Mouse (Mus musculus) hindbrain, embryonic 14.5 days (tissue): ENCODE results near the gene Mcm5. TPM values are rescaled to one million over a fixed set of nuclear protein-coding genes. Genes with fewer than 3 reads are reported as not detected.
A peak's percentile ranks its signal among the peaks of the same experiment; 100 is the strongest.

Experiments used
- ATAC-seq: fragments of 200-750 bp; cut with Nextera tagmentation; 2 replicates; pipeline ENCODE4 v1.8.0; 2017; ENCODE audit warnings: moderate number of reproducible peaks, mild to moderate bottlenecking, moderate TSS enrichment, moderate library complexity; ENCODE audit not compliant: low FRiP score
- DNase-seq: peaks from one replicate; pipeline ENCODE4 v3.0.0-alpha.2; 2015; ENCODE audit warnings: low spot score
- H3K27ac ChIP-seq: fragments of 300-500 bp; sonication (generic); 2 replicates; pipeline ENCODE4 v1.5.1; 2014; ENCODE audit warnings: mild to moderate bottlenecking, moderate library complexity
- H3K27me3 ChIP-seq: fragments of 300-500 bp; sonication (generic); 2 replicates; pipeline ENCODE4 v1.6.1; 2014; ENCODE audit warnings: mild to moderate bottlenecking, low read length, mixed read lengths; ENCODE audit not compliant: control insufficient read depth, insufficient read depth
- H3K36me3 ChIP-seq: fragments of 300-500 bp; sonication (generic); replicated peaks from 2 replicates; pipeline ENCODE4 v1.6.1; 2014; ENCODE audit not compliant: control insufficient read depth, insufficient read depth
- H3K4me1 ChIP-seq: fragments of 300-500 bp; sonication (generic); replicated peaks from 2 replicates; pipeline ENCODE4 v1.6.1; 2014; ENCODE audit warnings: antibody characterized with exemption, low read length, mixed read lengths; ENCODE audit not compliant: control insufficient read depth, insufficient read depth
- H3K4me2 ChIP-seq: fragments of 300-500 bp; sonication (generic); replicated peaks from 2 replicates; pipeline ENCODE4 v1.6.1; 2014; ENCODE audit warnings: mild to moderate bottlenecking, moderate library complexity
- H3K4me3 ChIP-seq: fragments of 300-500 bp; sonication (generic); replicated peaks from 2 replicates; pipeline ENCODE4 v1.5.1; 2014; ENCODE audit warnings: mild to moderate bottlenecking, low read length
- H3K9ac ChIP-seq: fragments of 300-500 bp; sonication (generic); 2 replicates; pipeline ENCODE4 v1.6.1; 2014
- H3K9me3 ChIP-seq: fragments of 300-500 bp; sonication (generic); 2 replicates; pipeline ENCODE4 v1.6.1; 2016; ENCODE audit warnings: low read length; ENCODE audit not compliant: control insufficient read depth
- WGBS: fragments of 180-500 bp; shearing (Covaris S2); extraction: QIAGEN DNeasy Blood & Tissue Kit; methylation state at CpG from one replicate; pipeline ENCODE4 v1.1.7; 2014; 5-methylcytosine and 5-hydroxymethylcytosine counted together
- polyA plus RNA-seq: library from polyadenylated mRNA; unstranded; fragments of >200 nt; fragmentation: Nextera tagmentation; extraction: Ambion mirVana; gene quantifications from 2 replicates; pipeline ENCODE4 v1.2.1, GENCODE M21; 2014

Gene Mcm5
- 27.0 and 33.3 TPM in 2 replicates for polyA plus RNA-seq

GRCm38 (mm10) chr8:75109236-75109967, at the start of gene Mcm5:
Mcm5 (plus strand) TSS chr8:75109569.
- under 1% methylated on average over 59 of the region's 59 CpGs for WGBS
- Histone ChIP-seq H3K27ac (peak within 1 kb of the TSS; percentile 40), H3K27me3 (no peaks in the 10 kb centered on the region), H3K9me3 (no peaks in the 10 kb centered on the region), H3K4me1 (peaks cover 14% of the 10 kb centered on the region; the same call in 1 of the 2 replicates), H3K4me3 (peak within 1 kb of the TSS; percentile 74), H3K9ac (peak within 1 kb of the TSS; percentile 58), H3K36me3 (peaks cover 19% of the 10 kb centered on the region; the same call in 1 of the 2 replicates), H3K4me2 (peak within 1 kb of the TSS; percentile 87)
- DNase-seq (peak; percentile 100), ATAC-seq (peak; percentile 99)

- H3K4me2 ChIP-seq, result no peak overlapping the region
- no peak overlapping the region for H3K4me3 ChIP-seq
- H3K9me3 ChIP-seq, result no peaks in the 10 kb centered on the region
- ATAC-seq (no peak), DNase-seq (no peak)
- H3K9ac ChIP-seq, result no peak overlapping the region
- H3K27me3 ChIP-seq, result no peaks in the 10 kb centered on the region
- no peak overlapping the region for H3K27ac ChIP-seq
- no peaks in the 10 kb centered on the region for H3K4me1 ChIP-seq
- 73% methylated on average over 6 of the region's 6 CpGs for WGBS
- peaks cover 5% of the 10 kb centered on the region; the same call in 1 of the 2 replicates for H3K36me3 ChIP-seq
Observed at GRCm38 (mm10) chr8:75060022-75060421, 49.3 kb upstream of the Mcm5 start.

GRCm38 (mm10) chr8:75060815-75061214, 48.6 kb upstream of the Mcm5 start:
- Histone ChIP-seq H3K27ac (no peak overlapping the region), H3K4me1 (no peaks in the 10 kb centered on the region), H3K4me3 (no peak overlapping the region), H3K36me3 (peaks cover 5% of the 10 kb centered on the region; the same call in 1 of the 2 replicates), H3K27me3 (no peaks in the 10 kb centered on the region), H3K4me2 (no peak overlapping the region), H3K9ac (no peak overlapping the region), H3K9me3 (no peaks in the 10 kb centered on the region)
- no peak for DNase-seq
- WGBS, result 88% methylated on average over 2 of the region's 2 CpGs
- no peak for ATAC-seq

- H3K36me3 ChIP-seq, result peaks cover 11% of the 10 kb centered on the region; the same call in 1 of the 2 replicates
- H3K4me1 ChIP-seq, result no peaks in the 10 kb centered on the region
- no peak for DNase-seq
- H3K4me2 ChIP-seq, result no peak overlapping the region
- ATAC-seq, result no peak
- H3K27ac ChIP-seq, result no peak overlapping the region
- WGBS, result 89% methylated on average over 3 of the region's 3 CpGs
- no peaks in the 10 kb centered on the region for H3K9me3 ChIP-seq
- H3K9ac ChIP-seq, result no peak overlapping the region
- H3K27me3 ChIP-seq, result no peaks in the 10 kb centered on the region
- H3K4me3 ChIP-seq, result no peak overlapping the region
Observed at GRCm38 (mm10) chr8:75063290-75063689, 46.1 kb upstream of the Mcm5 start.

- Histone ChIP-seq H3K4me1 (no peaks in the 10 kb centered on the region), H3K9ac (no peak overlapping the region), H3K9me3 (no peaks in the 10 kb centered on the region), H3K36me3 (peaks cover 11% of the 10 kb centered on the region; the same call in 1 of the 2 replicates), H3K27ac (no peak overlapping the region), H3K27me3 (no peaks in the 10 kb centered on the region), H3K4me3 (no peak overlapping the region), H3K4me2 (no peak overlapping the region)
- DNase-seq (no peak), ATAC-seq (no peak)
- 91% methylated on average over 3 of the region's 3 CpGs for WGBS
Observed at GRCm38 (mm10) chr8:75064790-75065189, 44.6 kb upstream of the Mcm5 start.

- 85% methylated on average over 6 of the region's 6 CpGs for WGBS
- no peak overlapping the region for H3K4me3 ChIP-seq
- H3K27me3 ChIP-seq, result no peaks in the 10 kb centered on the region
Observed at GRCm38 (mm10) chr8:75067287-75067686, 42.1 kb upstream of the Mcm5 start.

GRCm38 (mm10) chr8:75070297-75070696, 39.1 kb upstream of the Mcm5 start:
- H3K9ac ChIP-seq, result no peak overlapping the region
- H3K4me1 ChIP-seq, result no peaks in the 10 kb centered on the region
- WGBS, result 87% methylated on average over 1 of the region's 1 CpGs
- no peaks in the 10 kb centered on the region for H3K27me3 ChIP-seq
- H3K36me3 ChIP-seq, result 0 out of 2 replicates have a peak, but pooled peaks cover 6% of the 10 kb centered on the region
- H3K4me2 ChIP-seq, result no peak overlapping the region
- ATAC-seq (peak; percentile 10; the same call in 1 of the 2 replicates), DNase-seq (no peak)
- no peaks in the 10 kb centered on the region for H3K9me3 ChIP-seq
- no peak overlapping the region for H3K4me3 ChIP-seq
- no peak overlapping the region for H3K27ac ChIP-seq

More at GRCm38 (mm10) chr8:75067287-75067686, 42.1 kb upstream of the Mcm5 start:
- ATAC-seq (no peak), DNase-seq (no peak)
- H3K9ac ChIP-seq, result no peak overlapping the region
- no peak overlapping the region for H3K27ac ChIP-seq
- no peaks in the 10 kb centered on the region for H3K4me1 ChIP-seq
- 0 out of 2 replicates have a peak, but pooled peaks cover 11% of the 10 kb centered on the region for H3K36me3 ChIP-seq
- H3K4me2 ChIP-seq, result no peak overlapping the region
- H3K9me3 ChIP-seq, result no peaks in the 10 kb centered on the region

- H3K4me3 ChIP-seq, result no peak overlapping the region
- ATAC-seq (peak; percentile 86), DNase-seq (peak; percentile 92)
- no peaks in the 10 kb centered on the region for H3K9me3 ChIP-seq
- H3K4me2 ChIP-seq, result no peak overlapping the region
- WGBS, result 30% methylated on average over 4 of the region's 4 CpGs
- no peak overlapping the region for H3K9ac ChIP-seq
- no peak overlapping the region for H3K27ac ChIP-seq
- H3K4me1 ChIP-seq, result no peaks in the 10 kb centered on the region
- H3K36me3 ChIP-seq, result no peaks in the 10 kb centered on the region
- H3K27me3 ChIP-seq, result no peaks in the 10 kb centered on the region
Observed at GRCm38 (mm10) chr8:75071627-75072346, 37.6 kb upstream of the Mcm5 start.

GRCm38 (mm10) chr8:75074876-75075275, 34.5 kb upstream of the Mcm5 start:
- 83% methylated on average over 1 of the region's 1 CpGs for WGBS
- DNase-seq (no peak), ATAC-seq (no peak)
- no peak overlapping the region for H3K9ac ChIP-seq
- no peaks in the 10 kb centered on the region for H3K9me3 ChIP-seq
- no peaks in the 10 kb centered on the region for H3K4me1 ChIP-seq
- no peak overlapping the region for H3K27ac ChIP-seq
- no peaks in the 10 kb centered on the region for H3K36me3 ChIP-seq
- no peak overlapping the region for H3K4me3 ChIP-seq
- H3K4me2 ChIP-seq, result no peak overlapping the region
- H3K27me3 ChIP-seq, result no peaks in the 10 kb centered on the region
